19 mouse cellular contexts compared by ENCODE assay signal in the genomic region with DNA sequence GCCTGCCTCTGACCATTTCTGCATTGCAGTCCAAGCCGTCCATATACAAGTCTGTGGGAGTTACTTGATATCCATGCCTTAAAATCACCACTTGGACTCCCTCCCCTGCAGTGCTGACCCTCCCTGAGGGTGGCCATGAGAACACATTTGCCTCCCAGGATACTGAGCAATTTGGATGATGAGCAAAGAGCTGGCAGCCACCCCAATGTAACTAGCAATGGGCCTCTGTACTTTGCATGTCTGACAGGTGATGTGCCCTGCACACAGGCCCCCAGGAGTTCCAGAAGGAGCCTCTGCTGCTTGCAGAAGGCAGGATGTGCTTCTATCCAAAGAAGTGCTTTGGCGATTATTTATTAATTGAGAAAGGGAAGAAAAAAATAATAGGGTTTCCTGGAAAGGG.
DNase-seq lines count a peak whose midpoint lies in the region; ATAC-seq and TF ChIP-seq lines count a peak whose summit lies in the region.
"Had no signal": no experiment of that assay in that cellular context is flagged by ENCODE, and none has a peak within 500 bp of the region (broad histone marks: within the 10 kb centered on the region; RNA-seq: fewer than 3 reads in every experiment).

No protein-coding gene starts in this region.

- no peaks in the 10 kb centered on the region for H3K27me3 ChIP-seq in hindbrain, embryonic 13.5 days
- no peaks in the 10 kb centered on the region for H3K27me3 ChIP-seq in hindbrain, embryonic 16.5 days (replicated peaks; ENCODE audit: control insufficient read depth, insufficient read depth, low read length)
- H3K27me3 ChIP-seq in thymus, adult 2 months (ENCODE audit: control insufficient read depth, insufficient read depth, low read length) = no peaks in the 10 kb centered on the region
- H3K27me3 ChIP-seq: CH12.LX; heart, embryonic 12.5 days; liver, embryonic 12.5 days had no signal

- H3K9ac ChIP-seq in hindbrain, embryonic 13.5 days = no peak overlapping the region
- H3K9ac ChIP-seq in hindbrain, embryonic 16.5 days (ENCODE audit: low read depth, low read length) = no peak overlapping the region
- H3K9ac ChIP-seq: heart, embryonic 12.5 days; liver, embryonic 12.5 days had no signal

- no peak for DNase-seq in cerebellum, adult 8-10 months
- DNase-seq in thymus, adult 2 months = no peak
- DNase-seq in thymus, postnatal 36 days = no peak
- no peak for DNase-seq in lung, postnatal 14 days
- no peak for DNase-seq in thymus, postnatal 14 days
- DNase-seq: heart, adult 11 months; heart, postnatal 14 days; layer of hippocampus, adult 9-11 months; lung, adult 2 months had no signal

- no peak for TF ChIP-seq POLR2A in thymus, adult 2 months (IDR thresholded peaks at IDR 0.05; ENCODE audit: control insufficient read depth, extremely low read depth, insufficient read depth, low read length, poor library complexity)

- no peaks in the 10 kb centered on the region for H3K9me3 ChIP-seq in hindbrain, embryonic 13.5 days
- no peaks in the 10 kb centered on the region for H3K9me3 ChIP-seq in hindbrain, embryonic 16.5 days (ENCODE audit: control insufficient read depth, low read length)
- H3K9me3 ChIP-seq: forebrain, embryonic 10.5 days; heart, embryonic 12.5 days; liver, embryonic 12.5 days had no signal

- TF ChIP-seq CTCF in thymus, adult 2 months (IDR thresholded peaks at IDR 0.05; ENCODE audit: borderline replicate concordance, control insufficient read depth, extremely low read depth, insufficient read depth, low read length, poor library complexity) = no peak

- 0 out of 2 replicates have a peak, but pooled peaks have one; percentile 33 for ATAC-seq in cerebellum, adult (ENCODE audit: insufficient number of reproducible peaks, low FRiP score, low TSS enrichment)
- no peak for ATAC-seq in hindbrain, embryonic 13.5 days (ENCODE audit: low FRiP score)
- ATAC-seq in hindbrain, embryonic 16.5 days = no peak
- ATAC-seq: hindbrain, postnatal 0 days; intestine, postnatal 0 days; liver, embryonic 12.5 days had no signal

- H3K4me2 ChIP-seq in hindbrain, embryonic 13.5 days = no peak overlapping the region
- no peak overlapping the region for H3K4me2 ChIP-seq in hindbrain, embryonic 16.5 days (ENCODE audit: low read length)
- H3K4me2 ChIP-seq: heart, embryonic 12.5 days; liver, embryonic 12.5 days; midbrain, embryonic 11.5 days had no signal

- no peak overlapping the region for H3K4me3 ChIP-seq in hindbrain, embryonic 13.5 days
- no peak overlapping the region for H3K4me3 ChIP-seq in hindbrain, embryonic 16.5 days (ENCODE audit: low read length)
- H3K4me3 ChIP-seq in thymus, adult 2 months (ENCODE audit: control insufficient read depth, insufficient read depth, low read length) = no peak overlapping the region
- H3K4me3 ChIP-seq: forebrain, embryonic 10.5 days; heart, embryonic 12.5 days; liver, embryonic 12.5 days had no signal

- peaks cover 18% of the 10 kb centered on the region for H3K4me1 ChIP-seq in hindbrain, embryonic 13.5 days (replicated peaks)
- no peaks in the 10 kb centered on the region; the same call in 1 of the 2 replicates for H3K4me1 ChIP-seq in hindbrain, embryonic 16.5 days (ENCODE audit: control insufficient read depth, insufficient read depth, low read depth, low read length)
- peaks cover 47% of the 10 kb centered on the region for H3K4me1 ChIP-seq in thymus, adult 2 months (replicated peaks; ENCODE audit: control insufficient read depth, insufficient read depth, low read length)

- no peaks in the 10 kb centered on the region for H3K36me3 ChIP-seq in hindbrain, embryonic 13.5 days
- H3K36me3 ChIP-seq in hindbrain, embryonic 16.5 days (ENCODE audit: control insufficient read depth, insufficient read depth, low read length) = no peaks in the 10 kb centered on the region
- H3K36me3 ChIP-seq in thymus, adult 2 months (ENCODE audit: control insufficient read depth, insufficient read depth, low read length) = no peaks in the 10 kb centered on the region
- H3K36me3 ChIP-seq: forebrain, embryonic 10.5 days; heart, embryonic 12.5 days; liver, embryonic 12.5 days had no signal

- WGBS in hindbrain, embryonic 13.5 days = 68% methylated on average over 2 of the region's 2 CpGs
- 61% methylated on average over 2 of the region's 2 CpGs for WGBS in hindbrain, embryonic 16.5 days
- whole genome bisulfite sequencing in thymus, adult 2 months = 68% methylated on average over 2 of the region's 2 CpGs

- H3K27ac ChIP-seq in hindbrain, embryonic 13.5 days = peak overlapping the region; percentile 19; the same call in 1 of the 2 replicates
- H3K27ac ChIP-seq in hindbrain, embryonic 16.5 days (ENCODE audit: low read depth, low read length) = no peak overlapping the region
- peak overlapping the region; percentile 95 for H3K27ac ChIP-seq in thymus, adult 2 months (ENCODE audit: control insufficient read depth, insufficient read depth, low read length)
- H3K27ac ChIP-seq: liver, embryonic 12.5 days had no signal
